Mouse (Mus musculus) liver, embryonic 12.5 days (tissue): ENCODE measurements around the gene Rrp15. TPM values are rescaled to one million over a fixed set of nuclear protein-coding genes. Genes with fewer than 3 reads are reported as not detected.
"Not testable (repeated sequence)": the region's sequence is repeated elsewhere in the genome, so short reads cannot be mapped to it uniquely, and the experiment has no call there.

Experiments used
- ATAC-seq: fragments of 200-750 bp; cut with Nextera tagmentation; 2 replicates; pipeline ENCODE4 v1.8.0; 2017; ENCODE audit warnings: moderate number of reproducible peaks, mild to moderate bottlenecking, moderate library complexity
- H3K27ac ChIP-seq: fragments of 300-500 bp; sonication (generic); 2 replicates; pipeline ENCODE4 v1.5.1; 2016; ENCODE audit warnings: mild to moderate bottlenecking
- H3K27me3 ChIP-seq: fragments of 300-500 bp; sonication (generic); replicated peaks from 2 replicates; pipeline ENCODE4 v1.6.1; 2016; ENCODE audit warnings: mild to moderate bottlenecking, moderate library complexity
- H3K36me3 ChIP-seq: fragments of 300-500 bp; sonication (generic); 2 replicates; pipeline ENCODE4 v1.6.1; 2016; ENCODE audit warnings: mild to moderate bottlenecking, moderate library complexity
- H3K4me1 ChIP-seq: fragments of 300-500 bp; sonication (generic); 2 replicates; pipeline ENCODE4 v1.6.1; 2016
- H3K4me2 ChIP-seq: fragments of 300-500 bp; sonication (generic); 2 replicates; pipeline ENCODE4 v1.6.1; 2016; ENCODE audit warnings: mild to moderate bottlenecking, moderate library complexity
- H3K4me3 ChIP-seq: fragments of 300-500 bp; sonication (generic); 2 replicates; pipeline ENCODE4 v1.5.1; 2016; ENCODE audit warnings: mild to moderate bottlenecking, moderate library complexity
- H3K9ac ChIP-seq: fragments of 300-500 bp; sonication (generic); 2 replicates; pipeline ENCODE4 v1.6.1; 2016; ENCODE audit warnings: mild to moderate bottlenecking, moderate library complexity
- H3K9me3 ChIP-seq: fragments of 300-500 bp; sonication (generic); replicated peaks from 2 replicates; pipeline ENCODE4 v1.6.1; 2016; ENCODE audit warnings: mild to moderate bottlenecking, moderate library complexity
- WGBS: fragments of 180-500 bp; shearing (Covaris S2); methylation state at CpG from one replicate; pipeline ENCODE4 v1.1.7; 2016; ENCODE audit not compliant: insufficient replicate concordance; 5-methylcytosine and 5-hydroxymethylcytosine counted together
- polyA plus RNA-seq: library from polyadenylated mRNA; unstranded; fragments of >200 nt; fragmentation: Nextera tagmentation; extraction: Ambion mirVana; gene quantifications from 2 replicates; pipeline ENCODE4 v1.2.1, GENCODE M21; 2016

The Rrp15 gene
- polyA plus RNA-seq: 63.0 and 68.5 TPM in 2 replicates

- H3K9me3 ChIP-seq: no peaks in the 10 kb centered on the region
- H3K4me2 ChIP-seq: peak within 1 kb of the TSS; percentile 79
- H3K27ac ChIP-seq: peak within 1 kb of the TSS; percentile 80
- ATAC-seq: peak; percentile 92
- WGBS: under 1% methylated on average over 46 of the region's 46 CpGs
- no peaks in the 10 kb centered on the region for H3K27me3 ChIP-seq
- peaks cover 11% of the 10 kb centered on the region; the same call in 1 of the 2 replicates for H3K36me3 ChIP-seq
- peak within 1 kb of the TSS; percentile 81 for H3K9ac ChIP-seq
- peak within 1 kb of the TSS; percentile 81 for H3K4me3 ChIP-seq
- peaks cover 28% of the 10 kb centered on the region for H3K4me1 ChIP-seq
These were observed at the start of gene Rrp15 for GRCm38 (mm10) chr1:186748724-186749653. Rrp15 (minus strand) TSS chr1:186749358.

- Histone ChIP-seq H3K27me3 (no peaks in the 10 kb centered on the region), H3K36me3 (no peaks in the 10 kb centered on the region), H3K4me1 (no peaks in the 10 kb centered on the region), H3K4me3 (no peak overlapping the region), H3K9ac (no peak overlapping the region), H3K4me2 (no peak overlapping the region), H3K9me3 (no peaks in the 10 kb centered on the region), H3K27ac (no peak overlapping the region)
- no peak for ATAC-seq
- 55% methylated on average over 6 of the region's 6 CpGs for WGBS
These were observed 48.8 kb upstream of the Rrp15 start for GRCm38 (mm10) chr1:186797991-186798390.

DNA sequence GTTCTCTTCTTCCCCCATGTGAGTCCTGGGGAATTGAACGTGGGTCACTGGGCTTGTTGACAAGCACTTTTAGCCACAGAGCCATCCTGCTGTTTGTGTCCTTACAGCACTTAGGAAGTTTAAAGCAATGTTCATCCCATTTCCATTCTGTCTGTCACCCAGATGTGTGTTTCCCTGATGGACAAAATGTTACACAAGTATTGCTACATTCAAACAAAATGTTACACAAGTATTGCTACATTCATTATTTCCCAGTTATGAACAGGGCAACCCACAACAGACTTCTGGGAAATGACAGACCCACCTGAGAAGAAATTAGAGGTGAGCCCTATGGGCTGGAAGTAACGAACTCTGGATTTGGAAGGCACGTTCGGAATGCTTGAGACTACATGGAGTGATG is 36.2 kb upstream of the Rrp15 start:
- ATAC-seq: no peak
- Histone ChIP-seq H3K27ac (no peak overlapping the region), H3K36me3 (no peaks in the 10 kb centered on the region), H3K9ac (no peak overlapping the region), H3K9me3 (no peaks in the 10 kb centered on the region), H3K4me3 (no peak overlapping the region), H3K4me1 (no peaks in the 10 kb centered on the region), H3K27me3 (no peaks in the 10 kb centered on the region), H3K4me2 (no peak overlapping the region)
- WGBS: 63% methylated on average over 4 of the region's 4 CpGs

DNA sequence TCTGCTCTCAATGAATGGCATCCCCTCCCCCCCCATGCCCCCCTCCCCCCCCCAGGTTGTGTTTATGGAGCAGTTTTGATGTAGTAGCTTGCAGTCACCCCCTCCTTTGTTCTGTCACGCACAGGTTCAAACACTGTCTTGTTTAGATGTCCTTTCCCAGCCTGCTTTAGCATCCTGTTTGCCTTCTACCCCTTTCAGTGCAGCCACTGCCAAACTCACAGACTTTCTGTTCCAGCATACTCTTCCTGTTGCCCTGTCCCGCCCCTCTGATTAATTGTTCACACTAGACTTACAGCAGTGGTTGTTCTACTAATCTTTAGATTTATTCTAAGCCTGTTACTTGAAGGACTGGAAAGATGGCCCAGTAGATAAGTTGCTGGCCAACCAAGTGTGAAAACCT is 31.7 kb upstream of the Rrp15 start:
- Histone ChIP-seq H3K9me3 (no peaks in the 10 kb centered on the region), H3K4me3 (no peak overlapping the region), H3K9ac (no peak overlapping the region), H3K4me2 (no peak overlapping the region), H3K27me3 (no peaks in the 10 kb centered on the region), H3K4me1 (no peaks in the 10 kb centered on the region), H3K36me3 (no peaks in the 10 kb centered on the region), H3K27ac (no peak overlapping the region)
- 62% methylated on average over 2 of the region's 2 CpGs for WGBS
- ATAC-seq: no peak

DNA sequence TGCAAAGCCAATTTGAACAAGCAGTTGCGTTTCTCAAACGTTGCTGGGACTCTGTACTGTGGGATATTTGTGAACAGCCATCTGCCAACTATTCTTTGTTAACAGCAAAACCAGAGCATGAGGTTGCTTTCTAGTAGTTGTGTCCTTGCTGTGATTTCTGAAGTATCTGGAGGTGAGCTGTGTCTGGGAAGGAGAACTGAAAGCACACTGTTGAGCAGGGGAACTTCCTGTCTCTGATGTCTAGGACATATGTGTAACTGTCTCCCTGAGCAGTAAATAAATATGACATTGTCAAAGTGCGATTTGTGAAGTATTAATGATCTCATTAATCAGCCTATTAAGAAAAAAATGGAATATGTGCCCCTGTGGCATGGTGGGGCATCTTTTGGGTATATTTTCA is 24.0 kb upstream of the Rrp15 start:
- Histone ChIP-seq H3K9me3 (no peaks in the 10 kb centered on the region), H3K4me2 (no peak overlapping the region), H3K4me3 (no peak overlapping the region), H3K9ac (no peak overlapping the region), H3K27ac (no peak overlapping the region), H3K27me3 (no peaks in the 10 kb centered on the region), H3K4me1 (no peaks in the 10 kb centered on the region), H3K36me3 (no peaks in the 10 kb centered on the region)
- ATAC-seq: no peak
- 60% methylated on average over 3 of the region's 3 CpGs for WGBS

GRCm38 (mm10) chr1:186772547-186773077 is 23.5 kb upstream of the Rrp15 start:
- no peaks in the 10 kb centered on the region for H3K36me3 ChIP-seq
- 69% methylated on average over 8 of the region's 8 CpGs for WGBS
- H3K4me1 ChIP-seq: no peaks in the 10 kb centered on the region
- no peak overlapping the region for H3K4me3 ChIP-seq
- ATAC-seq: no peak
- no peaks in the 10 kb centered on the region for H3K9me3 ChIP-seq
- H3K9ac ChIP-seq: no peak overlapping the region
- no peaks in the 10 kb centered on the region for H3K27me3 ChIP-seq
- H3K27ac ChIP-seq: no peak overlapping the region
- no peak overlapping the region for H3K4me2 ChIP-seq

DNA sequence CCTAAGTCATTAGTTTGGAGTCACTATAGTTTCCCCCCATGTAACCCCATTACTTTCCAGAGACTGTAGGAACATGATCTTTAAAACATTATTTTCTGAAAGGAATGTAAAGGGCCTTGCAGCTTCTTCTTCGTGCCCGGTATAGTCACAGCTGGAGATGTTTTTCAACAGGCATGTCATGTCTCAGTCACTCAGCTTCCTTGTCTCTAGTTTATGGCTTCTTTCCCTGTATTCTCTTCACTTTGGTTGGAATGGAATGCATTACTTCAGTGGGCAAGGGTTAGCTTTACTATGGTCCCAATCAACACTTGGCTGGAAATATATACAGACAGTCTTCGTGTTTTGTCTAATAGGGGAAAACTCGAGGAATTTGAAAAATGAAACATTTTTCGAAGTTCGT is 22.8 kb upstream of the Rrp15 start:
- Histone ChIP-seq H3K36me3 (no peaks in the 10 kb centered on the region), H3K9ac (no peak overlapping the region), H3K4me1 (no peaks in the 10 kb centered on the region), H3K4me3 (no peak overlapping the region), H3K27ac (no peak overlapping the region), H3K27me3 (no peaks in the 10 kb centered on the region), H3K4me2 (no peak overlapping the region), H3K9me3 (no peaks in the 10 kb centered on the region)
- 75% methylated on average over 6 of the region's 6 CpGs for WGBS
- no peak for ATAC-seq

- no peaks in the 10 kb centered on the region for H3K9me3 ChIP-seq
- H3K27ac ChIP-seq: no peak overlapping the region
- no peaks in the 10 kb centered on the region for H3K36me3 ChIP-seq
- 59% methylated on average over 5 of the region's 5 CpGs for WGBS
- H3K9ac ChIP-seq: no peak overlapping the region
- H3K4me3 ChIP-seq: no peak overlapping the region
- no peaks in the 10 kb centered on the region for H3K4me1 ChIP-seq
- H3K27me3 ChIP-seq: no peaks in the 10 kb centered on the region
- ATAC-seq: no peak
- H3K4me2 ChIP-seq: no peak overlapping the region
These were observed 21.5 kb upstream of the Rrp15 start for GRCm38 (mm10) chr1:186770659-186771058.

DNA sequence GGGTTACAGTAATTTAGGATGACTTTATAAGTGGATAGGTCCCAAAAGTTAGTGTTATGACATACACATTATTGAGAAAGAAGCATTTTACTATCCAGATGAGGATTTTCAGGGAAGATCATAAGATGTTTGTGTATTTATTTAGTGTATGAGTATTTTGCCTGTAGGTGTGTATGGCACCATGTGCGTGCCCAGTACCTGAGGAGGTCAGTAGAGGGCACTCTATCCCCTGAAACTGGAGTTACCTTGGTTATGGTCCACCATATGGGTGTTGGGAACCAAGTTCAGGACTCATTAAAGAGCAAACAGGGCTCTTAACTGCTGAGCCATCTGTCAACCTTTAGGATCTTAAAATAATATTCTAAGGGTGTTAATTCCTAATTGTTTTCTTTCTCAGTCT is 19.2 kb upstream of the Rrp15 start:
- 59% methylated on average over 1 of the region's 1 CpGs for WGBS
- no peak overlapping the region for H3K4me3 ChIP-seq
- H3K9me3 ChIP-seq: no peaks in the 10 kb centered on the region
- no peaks in the 10 kb centered on the region for H3K36me3 ChIP-seq
- H3K4me2 ChIP-seq: no peak overlapping the region
- H3K27me3 ChIP-seq: no peaks in the 10 kb centered on the region
- H3K4me1 ChIP-seq: no peaks in the 10 kb centered on the region
- no peak overlapping the region for H3K27ac ChIP-seq
- H3K9ac ChIP-seq: no peak overlapping the region
- ATAC-seq: no peak

- H3K36me3 ChIP-seq, H3K9ac ChIP-seq, H3K27ac ChIP-seq, H3K27me3 ChIP-seq, ATAC-seq, H3K9me3 ChIP-seq, H3K4me1 ChIP-seq, H3K4me2 ChIP-seq, H3K4me3 ChIP-seq: not testable (repeated sequence)
- 63% methylated on average over 6 of the region's 6 CpGs for WGBS
These were observed 14.3 kb upstream of the Rrp15 start for GRCm38 (mm10) chr1:186763451-186763850.

- no peaks in the 10 kb centered on the region for H3K9me3 ChIP-seq
These were observed 621 bp upstream of the Rrp15 start for GRCm38 (mm10) chr1:186749675-186750283.

GRCm38 (mm10) chr1:186739828-186740227 is 9.3 kb downstream of the Rrp15 start:
- H3K4me1 ChIP-seq: peaks cover 11% of the 10 kb centered on the region
- H3K36me3 ChIP-seq: peaks cover 50% of the 10 kb centered on the region
- H3K27me3 ChIP-seq: no peaks in the 10 kb centered on the region
- no peak for ATAC-seq
- no peaks in the 10 kb centered on the region for H3K9me3 ChIP-seq
- H3K27ac ChIP-seq: no peak overlapping the region
- 80% methylated on average over 7 of the region's 7 CpGs for WGBS
- H3K4me3 ChIP-seq: no peak overlapping the region
- H3K4me2 ChIP-seq: no peak overlapping the region
- H3K9ac ChIP-seq: no peak overlapping the region

More at GRCm38 (mm10) chr1:186749675-186750283, 621 bp upstream of the Rrp15 start:
- peaks cover 11% of the 10 kb centered on the region; the same call in 1 of the 2 replicates for H3K36me3 ChIP-seq
- ATAC-seq: peak; percentile 68
- peak overlapping the region; percentile 80 for H3K27ac ChIP-seq
- H3K9ac ChIP-seq: peak overlapping the region; percentile 81
- H3K4me1 ChIP-seq: peaks cover 28% of the 10 kb centered on the region
- peak overlapping the region; percentile 79 for H3K4me2 ChIP-seq
- WGBS: 28% methylated on average over 10 of the region's 10 CpGs
- H3K4me3 ChIP-seq: peak overlapping the region; percentile 81
- no peaks in the 10 kb centered on the region for H3K27me3 ChIP-seq
